Mouse (Mus musculus): ENCODE data around the gene Gm21680. TPM values are rescaled to one million over a fixed set of nuclear protein-coding genes. Genes with fewer than 3 reads are reported as not detected.
"Not testable (repeated sequence)": the region's sequence is repeated elsewhere in the genome, so short reads cannot be mapped to it uniquely, and the experiment has no call there.

The Gm21680 gene
- polyA plus RNA-seq, 1 experiment from 2014 or later = 0.08 TPM

- not testable (repeated sequence) for H3K27ac ChIP-seq (ENCODE audit: low read length); H3K9me3 ChIP-seq (replicated peaks; ENCODE audit: control insufficient read depth, low read length); ATAC-seq (ENCODE audit: insufficient read depth, low FRiP score); H3K4me1 ChIP-seq (ENCODE audit: control insufficient read depth, insufficient read depth, low read length); H3K27me3 ChIP-seq (ENCODE audit: control insufficient read depth, insufficient read depth, low read length); H3K4me2 ChIP-seq (ENCODE audit: low read depth, low read length); H3K36me3 ChIP-seq (ENCODE audit: control insufficient read depth, insufficient read depth, low read length); H3K4me3 ChIP-seq (replicated peaks; ENCODE audit: low read length); H3K9ac ChIP-seq (ENCODE audit: low read length)
- 64% methylated on average over 2 of the region's 2 CpGs for WGBS
These were observed 30.2 kb downstream of the Gm21680 start, which contains the start of gene Gm21663 for GRCm38 (mm10) chr5:25942281-25942680. Gm21663 (minus strand) TSS chr5:25942381.

Other genes with a start within 250 kb of the Gm21680 start
- 3.7 and 4.5 TPM in 2 replicates for gene Actr3b, start 212.7 kb downstream of the Gm21680 start, polyA plus RNA-seq (2015; fragmentation: Nextera tagmentation; extraction: Ambion mirVana)
- gene Gm21663, start 30.3 kb downstream of the Gm21680 start, polyA plus RNA-seq (2015; fragmentation: Nextera tagmentation; extraction: Ambion mirVana) = not detected in 2 replicates
- gene Gm21671, start 18.2 kb downstream of the Gm21680 start, polyA plus RNA-seq (2015; fragmentation: Nextera tagmentation; extraction: Ambion mirVana) = 0.10 TPM in 1 of 2 replicates, not detected in the other
- 0.09 and 0.16 TPM in 2 replicates for gene Gm21698, start 16.0 kb upstream of the Gm21680 start, polyA plus RNA-seq (2015; fragmentation: Nextera tagmentation; extraction: Ambion mirVana)
- 0.21 TPM in 1 of 2 replicates, not detected in the other for gene Gm1979, start 32.1 kb upstream of the Gm21680 start, polyA plus RNA-seq (2015; fragmentation: Nextera tagmentation; extraction: Ambion mirVana)
- not detected in 2 replicates for gene Gm5862, start 50.3 kb upstream of the Gm21680 start, polyA plus RNA-seq (2015; fragmentation: Nextera tagmentation; extraction: Ambion mirVana)
- 0.09 TPM in 1 of 2 replicates, not detected in the other for gene Speer4a, start 66.9 kb upstream of the Gm21680 start, polyA plus RNA-seq (2015; fragmentation: Nextera tagmentation; extraction: Ambion mirVana)
- not detected in 2 replicates for gene Gm7347, start 85.9 kb upstream of the Gm21680 start, polyA plus RNA-seq (2015; fragmentation: Nextera tagmentation; extraction: Ambion mirVana)
- gene Gm10471, start 116.6 kb upstream of the Gm21680 start, polyA plus RNA-seq (2015; fragmentation: Nextera tagmentation; extraction: Ambion mirVana) = not detected in 2 replicates
- gene 5031410I06Rik, start 132.7 kb upstream of the Gm21680 start, polyA plus RNA-seq (2015; fragmentation: Nextera tagmentation; extraction: Ambion mirVana) = 0.05 TPM in 1 of 2 replicates, not detected in the other
- 0.07 TPM in 1 of 2 replicates, not detected in the other for gene Gm10220, start 148.8 kb upstream of the Gm21680 start, polyA plus RNA-seq (2015; fragmentation: Nextera tagmentation; extraction: Ambion mirVana)